Mouse (Mus musculus) olfactory bulb, adult 2 months (tissue): Measurements from ENCODE around the gene Asic2.

Experiments used
- CTCF ChIP-seq: fragments of 200-500 bp; IDR thresholded peaks from 2 replicates; pipeline ENCODE4 v1.5.1; 2012; ENCODE audit warnings: low read depth, mild to moderate bottlenecking, low read length, moderate library complexity; ENCODE audit not compliant: insufficient read depth
- POLR2A ChIP-seq: fragments of 200-500 bp; IDR thresholded peaks from 2 replicates; pipeline ENCODE4 v1.6.1; 2012; ENCODE audit warnings: mild to moderate bottlenecking, low read depth, low read length, moderate library complexity; ENCODE audit not compliant: insufficient read depth

DNA sequence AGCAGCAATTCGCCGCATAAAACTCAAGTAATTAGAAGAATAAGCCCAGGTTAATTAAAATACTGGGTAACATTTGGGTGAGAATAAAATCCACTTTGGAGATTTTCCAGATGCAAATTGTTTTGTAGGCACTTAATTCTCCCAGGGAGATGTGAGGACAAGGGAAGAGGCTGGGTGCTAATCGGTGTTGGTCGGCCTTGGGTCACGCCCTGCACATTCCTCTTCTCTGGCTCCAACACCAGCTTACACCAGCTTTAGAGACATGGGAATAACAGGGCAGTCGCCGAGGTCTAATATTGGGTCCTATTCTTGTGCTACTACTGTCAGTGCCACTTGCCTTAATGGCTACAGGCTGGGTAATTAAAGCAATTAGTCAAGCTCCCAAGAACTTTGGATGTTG lies 783.5 kb downstream of the Asic2 start:
- TF ChIP-seq CTCF (no peak), POLR2A (no peak)
